Mouse (Mus musculus) ES-E14 (cell line): ENCODE measurements at regions not wholly inside any gene's neighbourhood (a gene's known extent, or its start where the extent isn't known, plus 50 kb on each side); places are given as distances from the start of the nearest gene placed in this dataset.
A peak's percentile ranks its signal among the peaks of the same experiment; 100 is the strongest.

Experiments
- CHD2 ChIP-seq: IDR thresholded peaks from 2 replicates; pipeline ENCODE4 v1.6.1; 2014; ENCODE audit warnings: mild to moderate bottlenecking, low read depth, low read length, inconsistent platforms
- HCFC1 ChIP-seq: IDR thresholded peaks from 2 replicates; pipeline ENCODE4 v1.6.1; 2012; ENCODE audit warnings: low read length, inconsistent platforms, borderline replicate concordance; ENCODE audit not compliant: insufficient read depth
- MAFK ChIP-seq: IDR thresholded peaks from 2 replicates; pipeline ENCODE4 v1.6.1; 2014; ENCODE audit warnings: mild to moderate bottlenecking, low read depth, low read length, inconsistent platforms; ENCODE audit not compliant: insufficient read depth
- ZC3H11A ChIP-seq: IDR thresholded peaks from 2 replicates; pipeline ENCODE4 v1.6.1; 2012; ENCODE audit warnings: low read depth, mild to moderate bottlenecking, inconsistent platforms, low read length, borderline replicate concordance

DNA sequence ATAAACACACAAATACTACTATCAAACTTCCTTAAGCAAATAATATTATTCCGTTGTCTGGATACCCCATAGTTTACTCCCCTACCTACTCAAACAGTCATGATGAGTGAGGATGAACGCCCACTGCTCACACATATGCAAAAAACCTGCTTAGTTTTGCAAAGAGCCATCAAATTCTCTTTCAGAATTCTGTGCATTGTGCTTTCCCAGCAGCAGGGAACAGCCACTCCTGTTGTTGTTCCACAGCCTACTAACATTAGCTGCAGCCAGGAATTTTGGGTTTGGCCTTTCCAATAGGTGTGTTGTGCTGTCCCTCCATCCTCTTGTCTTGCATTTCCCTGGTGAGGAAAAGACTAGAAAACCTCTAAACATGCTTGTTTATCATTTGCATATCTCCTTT, 120.1 kb upstream of the Dhrs4 start:
- TF ChIP-seq CHD2 (no peak), MAFK (0 out of 2 replicates have a peak, but pooled peaks have one; percentile 48), HCFC1 (no peak), ZC3H11A (no peak)
